Mouse (Mus musculus) embryonic fibroblast, embryonic 13.5 days (primary cell): ENCODE measurements at regions not wholly inside any gene's neighbourhood (a gene's known extent, or its start where the extent isn't known, plus 50 kb on each side); places are given as distances from the start of the nearest gene placed in this dataset.

Experiments used
- CTCF ChIP-seq: IDR thresholded peaks from 2 replicates; pipeline ENCODE4 v1.5.1; 2011; ENCODE audit warnings: mild to moderate bottlenecking, control low read depth, low read length, moderate library complexity, borderline replicate concordance; ENCODE audit not compliant: insufficient read depth
- POLR2A ChIP-seq: IDR thresholded peaks from 2 replicates; pipeline ENCODE4 v1.6.1; 2011; ENCODE audit warnings: low read depth, mild to moderate bottlenecking, control low read depth, low read length, moderate library complexity

- TF ChIP-seq CTCF (no peak), POLR2A (no peak)
Measured at GRCm38 (mm10) chr13:99830080-99830724, 70.7 kb downstream of the Cartpt start.
